ENCODE assay signal across 8 mouse cellular contexts in genomic region chr3:67462578-67462977, GRCm38 (mm10). TPM values are rescaled to one million over a fixed set of nuclear protein-coding genes. Genes with fewer than 3 reads are reported as not detected.
DNase-seq lines count a peak whose midpoint lies in the region; ATAC-seq and TF ChIP-seq lines count a peak whose summit lies in the region.

No protein-coding gene starts in this region.

- peak overlapping the region; percentile 82 for H3K4me3 ChIP-seq in gastrocnemius, adult 2 months
- peak overlapping the region; percentile 22 to 92 (median 68) for H3K4me3 ChIP-seq in CH12.LX (replicated peaks in 1 of 3; ENCODE audit: low read depth in 2 of 3, low read length in 2 of 3, poor library complexity in 1 of 3)
- peak overlapping the region; percentile 62 for H3K4me3 ChIP-seq in forebrain, postnatal 0 days (ENCODE audit: low read depth, low read length)

- peaks cover 3 to 24% of the 10 kb centered on the region in 2 experiments; a peak in 3 of 4 replicates for H3K4me1 ChIP-seq in CH12.LX (ENCODE audit: control insufficient read depth in 1 of 2, insufficient read depth in 2 of 2)
- 0 out of 2 replicates have a peak, but pooled peaks cover 3% of the 10 kb centered on the region for H3K4me1 ChIP-seq in forebrain, postnatal 0 days (ENCODE audit: insufficient read depth)

- peaks cover 6% of the 10 kb centered on the region; the same call in 1 of the 2 replicates for H3K79me2 ChIP-seq in CH12.LX (replicated peaks; ENCODE audit: control insufficient read depth, extremely low read depth, insufficient read depth, poor library complexity, severe bottlenecking)

- 36% methylated on average over 10 of the region's 10 CpGs for WGBS in forebrain, postnatal 0 days

- TF ChIP-seq EP300 in CH12.LX (IDR thresholded peaks at IDR 0.05; ENCODE audit: low read length) = no peak

- dilution Hi-C loops in CH12.LX (cut with MboI; ENCODE audit: extremely low pct_ligation_motif_present, extremely low pct_unique_long_range_greater_than_20kb, low sequenced_read_pairs) = no loop called here

- no peak for DNase-seq in gastrocnemius, adult 2 months
- no peak for DNase-seq in gastrocnemius, adult 8-10 months (ENCODE audit: low spot score in 2 of 2)
- DNase-seq in CH12.LX (ENCODE audit: extremely low read depth) = no peak
- DNase-seq in forebrain, postnatal 0 days = peak; percentile 15
- peak; percentile 45 for DNase-seq in lung, postnatal 10 days
- no peak for DNase-seq in frontal cortex, postnatal 25 days (ENCODE audit: low spot score in 2 of 2)
- DNase-seq in thymus, adult 18-20 months = no peak

- no peak for TF ChIP-seq RAD21 in CH12.LX (IDR thresholded peaks at IDR 0.05; ENCODE audit: low read depth, low read length)

- no peak for TF ChIP-seq POLR2A in CH12.LX (IDR thresholded peaks at IDR 0.05; ENCODE audit: low read depth, low read length)

- H3K27ac ChIP-seq in gastrocnemius, adult 2 months = no peak overlapping the region
- no peak overlapping the region for H3K27ac ChIP-seq in CH12.LX (ENCODE audit: insufficient read depth, low read depth)
- H3K27ac ChIP-seq in forebrain, postnatal 0 days (ENCODE audit: low read depth, low read length) = no peak overlapping the region

- H3K9me3 ChIP-seq in CH12.LX (replicated peaks; ENCODE audit: low read length) = no peaks in the 10 kb centered on the region
- no peaks in the 10 kb centered on the region for H3K9me3 ChIP-seq in forebrain, postnatal 0 days (ENCODE audit: low read length)

- no peak for TF ChIP-seq CTCF in gastrocnemius, adult 2 months (IDR thresholded peaks at IDR 0.05)
- no peak for TF ChIP-seq CTCF in CH12.LX (conservative IDR thresholded peaks at IDR 0.05 in 1 of 2, IDR thresholded peaks at IDR 0.05 in 1 of 2; ENCODE audit: low read depth in 2 of 2, low read length in 2 of 2)
- no peak for TF ChIP-seq CTCF in forebrain, postnatal 0 days (IDR thresholded peaks at IDR 0.05; ENCODE audit: low read depth)

- intact Hi-C loops in gastrocnemius, adult 2 months (cut with DNase I) = no loop called here

- H3K4me2 ChIP-seq in CH12.LX (ENCODE audit: insufficient read depth, low read depth, poor library complexity, severe bottlenecking) = peak overlapping the region; percentile 96
- peak overlapping the region; percentile 90 for H3K4me2 ChIP-seq in forebrain, postnatal 0 days (ENCODE audit: low read depth)

- H3K9ac ChIP-seq in CH12.LX (ENCODE audit: insufficient read depth, low read depth) = no peak overlapping the region
- H3K9ac ChIP-seq in forebrain, postnatal 0 days = no peak overlapping the region; the same call in 1 of the 2 replicates

- no peak for ATAC-seq in forebrain, postnatal 0 days
- ATAC-seq in megakaryocyte progenitor cell, adult 5-6 weeks (replicated peaks; ENCODE audit: poor library complexity) = no peak

- in situ Hi-C loops in CH12.LX (cut with MboI; ENCODE audit: low pct_ligation_motif_present, low pct_unique_long_range_greater_than_20kb, low sequenced_read_pairs) = no loop called here

- H3K36me3 ChIP-seq in CH12.LX (replicated peaks in 1 of 2; ENCODE audit: control insufficient read depth in 1 of 2, insufficient read depth in 1 of 2, low read length in 1 of 2) = peaks cover 32 to 56% of the 10 kb centered on the region in 2 experiments
- H3K36me3 ChIP-seq in forebrain, postnatal 0 days (ENCODE audit: insufficient read depth) = peaks cover 5% of the 10 kb centered on the region; the same call in 1 of the 2 replicates

- H3K27me3 ChIP-seq in CH12.LX (replicated peaks) = no peaks in the 10 kb centered on the region
- no peaks in the 10 kb centered on the region for H3K27me3 ChIP-seq in forebrain, postnatal 0 days (ENCODE audit: insufficient read depth, low read length)

TF ChIP-seq in CH12.LX, 34 proteins besides CTCF, POLR2A, EP300 and RAD21:
- TF ChIP-seq MAFK (IDR thresholded peaks at IDR 0.05; ENCODE audit: insufficient replicate concordance, low read length) = no peak
- no peak for TF ChIP-seq MEF2A (IDR thresholded peaks at IDR 0.05; ENCODE audit: borderline replicate concordance, low read depth, low read length)
- TF ChIP-seq ZNF384 (IDR thresholded peaks at IDR 0.05; ENCODE audit: low read depth, low read length) = no peak
- no peak for TF ChIP-seq GABPA (IDR thresholded peaks at IDR 0.05; ENCODE audit: insufficient replicate concordance, low read depth, low read length)
- TF ChIP-seq IRF4 (IDR thresholded peaks at IDR 0.05; ENCODE audit: low read depth, low read length) = no peak

RNA-seq across cellular contexts. Expression of gene Lxn, which starts 1.1 kb away (rescaled TPM):
- total RNA-seq in gastrocnemius, adult 2 months (2021) = 1 to 10 TPM in 1 of 2 experiments, under 1 TPM in 1; 0.94 to 1.9 TPM
- total RNA-seq in gastrocnemius, adult 8-10 months (2022) = 1 to 10 TPM in 3 of 4 experiments, under 1 TPM in 1; 0.29 to 2.3 (median 1.1) TPM
- total RNA-seq in CH12.LX (2012; rRNA removed) = 11.0 and 14.3 TPM in 2 replicates
- 12.8 and 14.3 TPM in 2 replicates for total RNA-seq in CH12.LX (2014; rRNA removed)
- polyA plus RNA-seq in CH12.LX (2012; ENCODE audit: insufficient read length, low read depth) = 31.3 and 33.3 TPM in 2 replicates
- 46.0 and 47.5 TPM in 2 replicates for total RNA-seq in forebrain, postnatal 0 days (2014; rRNA removed)
- polyA plus RNA-seq in forebrain, postnatal 0 days (2015; fragmentation: Nextera tagmentation; extraction: Ambion mirVana) = 109 and 130 TPM in 2 replicates
- total RNA-seq in megakaryocyte progenitor cell, adult 5-6 weeks (2015) = 40.7 and 43.7 TPM in 2 replicates
- total RNA-seq in megakaryocyte progenitor cell, adult 5-6 weeks (2017) = 9.1 and 13.7 TPM in 2 replicates

RNA-seq across cellular contexts. Expression of gene Gfm1, which starts 32.7 kb away (rescaled TPM):
- 100 to 1,000 TPM; 104 to 135 TPM for total RNA-seq in gastrocnemius, adult 2 months (2021)
- 100 to 1,000 TPM; 107 to 116 (median 111) TPM for total RNA-seq in gastrocnemius, adult 8-10 months (2022)
- 47.0 and 63.5 TPM in 2 replicates for total RNA-seq in CH12.LX (2012; rRNA removed)
- 73.1 and 74.9 TPM in 2 replicates for total RNA-seq in CH12.LX (2014; rRNA removed)
- polyA plus RNA-seq in CH12.LX (2012; ENCODE audit: insufficient read length, low read depth) = 91.3 and 98.9 TPM in 2 replicates
- total RNA-seq in forebrain, postnatal 0 days (2014; rRNA removed) = 24.5 and 24.9 TPM in 2 replicates
- 18.1 and 22.0 TPM in 2 replicates for polyA plus RNA-seq in forebrain, postnatal 0 days (2015; fragmentation: Nextera tagmentation; extraction: Ambion mirVana)
- 44.8 and 50.0 TPM in 2 replicates for total RNA-seq in megakaryocyte progenitor cell, adult 5-6 weeks (2015)
- 80.8 and 97.7 TPM in 2 replicates for total RNA-seq in megakaryocyte progenitor cell, adult 5-6 weeks (2017)

RNA-seq across cellular contexts. Expression of gene Rarres1, which starts 52.7 kb away (rescaled TPM):
- 1 to 10 TPM in 1 of 2 experiments, under 1 TPM in 1; 0.23 to 1.0 TPM for total RNA-seq in gastrocnemius, adult 2 months (2021)
- total RNA-seq in gastrocnemius, adult 8-10 months (2022) = under 1 TPM; 0.29 to 0.72 (median 0.41) TPM
- total RNA-seq in CH12.LX (2012; rRNA removed) (0.08 TPM in 1 of 2 replicates, not detected in the other), CH12.LX (2014; rRNA removed) (0.24 and 0.34 TPM in 2 replicates)
- polyA plus RNA-seq in CH12.LX (2012; ENCODE audit: insufficient read length, low read depth) = 0.42 TPM in 1 of 2 replicates, not detected in the other
- 0.69 and 2.6 TPM in 2 replicates for total RNA-seq in forebrain, postnatal 0 days (2014; rRNA removed)
- 2.0 and 2.4 TPM in 2 replicates for polyA plus RNA-seq in forebrain, postnatal 0 days (2015; fragmentation: Nextera tagmentation; extraction: Ambion mirVana)
- 0.47 TPM in 1 of 2 replicates, not detected in the other for total RNA-seq in megakaryocyte progenitor cell, adult 5-6 weeks (2015)
- not detected in 2 replicates for total RNA-seq in megakaryocyte progenitor cell, adult 5-6 weeks (2017)

Comparison
In these comparisons a context has a peak if more than half of its experiments do, and no peak if none do; other contexts are left out.
1. DNase-seq: peak in forebrain, postnatal 0 days (single experiment) and lung, postnatal 10 days (single experiment); none in gastrocnemius, adult 2 months (single experiment), gastrocnemius, adult 8-10 months (0 of 2), CH12.LX (single experiment), frontal cortex, postnatal 25 days (0 of 2) and thymus, adult 18-20 months (0 of 2).
2. Peak in every context shown above with its lines, with median percentiles within 50 percentile points of each other: H3K4me3 ChIP-seq.